Mouse (Mus musculus) spleen, postnatal 4 days (tissue): ENCODE data around the gene Axin2.
"Not testable (repeated sequence)": the region's sequence is repeated elsewhere in the genome, so short reads cannot be mapped to it uniquely, and the experiment has no call there.

Experiments
- DNase-seq, 2 experiments: peaks; one replicate each; pipeline ENCODE4 v3.0.0; 2022; ENCODE audit warnings: low spot score in 2 of 2

Gene Axin2

GRCm38 (mm10) chr11:108920158-108920635 lies at the start of gene Axin2:
Gene Axin2, plus strand, starts transcription at chr11:108920349.
- DNase-seq, result peak; percentile 64 to 80

GRCm38 (mm10) chr11:108871284-108871683 lies 48.9 kb upstream of the Axin2 start:
- not testable (repeated sequence) for DNase-seq

GRCm38 (mm10) chr11:108871748-108872147 lies 48.4 kb upstream of the Axin2 start:
- no peak for DNase-seq

DNA sequence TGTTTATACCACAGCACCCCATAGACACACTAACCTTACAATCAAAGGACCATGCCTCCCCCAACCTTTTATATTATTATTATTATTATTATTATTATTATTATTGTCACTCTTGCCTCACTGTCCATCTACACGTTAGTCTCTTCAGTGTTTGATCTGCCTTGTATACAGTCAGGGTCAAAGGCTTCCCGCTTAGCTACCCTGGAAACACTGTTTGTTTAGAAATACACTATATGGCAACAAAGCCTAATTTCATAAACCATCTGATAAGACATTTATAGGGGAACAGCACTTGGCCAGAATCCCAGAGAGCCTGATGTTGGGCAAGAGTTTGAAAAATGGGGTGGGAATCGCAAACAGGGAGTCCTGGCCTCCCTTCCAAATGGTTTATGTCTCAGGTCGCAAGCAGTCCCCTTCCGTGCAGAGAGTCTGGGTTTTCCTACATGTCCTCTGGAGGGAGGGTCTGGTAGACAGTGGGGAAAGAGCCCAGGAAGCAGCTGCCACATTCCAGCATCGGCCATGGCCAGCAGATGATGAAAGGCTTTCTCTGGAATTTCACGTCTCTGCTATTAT lies 43.4 kb upstream of the Axin2 start:
- no peak for DNase-seq

DNA sequence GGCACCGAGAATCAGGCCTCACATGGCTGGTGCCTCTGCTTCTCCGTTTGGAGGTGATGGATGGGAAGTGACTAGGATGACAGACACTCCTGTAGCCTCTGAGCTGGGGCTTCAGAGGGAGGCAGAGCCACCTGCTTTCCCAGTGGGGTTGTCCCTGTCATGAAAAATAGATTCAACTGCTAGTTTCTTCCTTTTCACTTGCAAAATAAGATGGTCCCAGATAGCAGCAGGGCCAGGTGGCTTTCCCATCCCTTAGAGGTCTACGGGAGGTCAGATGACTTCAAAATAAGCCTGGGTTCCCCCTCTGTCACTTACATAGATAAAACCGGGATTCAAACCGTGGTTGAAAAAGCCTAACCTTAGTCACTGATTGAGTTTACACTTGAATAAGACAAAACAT lies 42.6 kb upstream of the Axin2 start:
- DNase-seq, result no peak

GRCm38 (mm10) chr11:108880546-108880945 lies 39.6 kb upstream of the Axin2 start:
- no peak for DNase-seq

- DNase-seq, result no peak
These were observed 38.5 kb upstream of the Axin2 start for GRCm38 (mm10) chr11:108881662-108882061.

GRCm38 (mm10) chr11:108885276-108885896 lies 34.8 kb upstream of the Axin2 start:
- no peak for DNase-seq

DNA sequence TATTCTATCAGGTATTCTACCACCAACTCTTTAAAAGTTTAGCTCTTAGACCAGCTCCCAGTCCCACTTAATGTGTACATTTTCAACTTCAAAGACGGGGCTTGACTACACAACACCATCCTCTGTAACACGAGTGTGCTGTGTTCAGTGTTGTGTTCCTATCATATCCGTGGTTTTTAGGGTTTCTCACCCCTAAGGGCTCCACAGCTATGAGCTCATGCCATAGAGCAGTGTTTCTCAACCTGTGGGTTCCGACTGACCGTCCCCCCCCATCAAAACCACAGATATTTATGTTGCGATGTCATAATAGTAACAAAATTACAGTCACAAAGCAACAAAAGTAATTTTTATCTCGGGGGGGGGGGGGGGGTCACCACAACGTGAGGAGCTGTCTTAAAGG lies 34.1 kb upstream of the Axin2 start:
- DNase-seq, result no peak

- no peak for DNase-seq
These were observed 31.0 kb upstream of the Axin2 start for GRCm38 (mm10) chr11:108889121-108889520.

DNA sequence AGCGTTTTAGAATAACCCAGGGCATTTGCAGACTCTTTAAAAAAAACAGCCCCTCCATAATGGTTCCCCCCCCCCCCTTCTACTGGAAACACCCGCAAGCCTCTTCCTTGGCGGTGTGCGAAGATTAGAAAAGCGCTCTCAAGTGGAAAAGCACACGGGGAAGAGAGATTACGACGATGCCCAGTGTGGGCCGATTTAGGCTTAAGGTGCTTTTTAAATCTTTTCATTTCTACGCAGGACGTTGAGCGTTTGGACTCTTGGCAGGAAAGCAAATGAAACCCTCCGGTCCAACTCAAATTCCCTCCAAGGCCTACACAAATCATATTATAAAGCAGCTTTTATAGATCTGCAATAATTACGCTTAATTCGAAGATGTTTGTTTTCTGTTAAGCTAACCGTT lies 29.6 kb upstream of the Axin2 start:
- DNase-seq, result no peak

DNA sequence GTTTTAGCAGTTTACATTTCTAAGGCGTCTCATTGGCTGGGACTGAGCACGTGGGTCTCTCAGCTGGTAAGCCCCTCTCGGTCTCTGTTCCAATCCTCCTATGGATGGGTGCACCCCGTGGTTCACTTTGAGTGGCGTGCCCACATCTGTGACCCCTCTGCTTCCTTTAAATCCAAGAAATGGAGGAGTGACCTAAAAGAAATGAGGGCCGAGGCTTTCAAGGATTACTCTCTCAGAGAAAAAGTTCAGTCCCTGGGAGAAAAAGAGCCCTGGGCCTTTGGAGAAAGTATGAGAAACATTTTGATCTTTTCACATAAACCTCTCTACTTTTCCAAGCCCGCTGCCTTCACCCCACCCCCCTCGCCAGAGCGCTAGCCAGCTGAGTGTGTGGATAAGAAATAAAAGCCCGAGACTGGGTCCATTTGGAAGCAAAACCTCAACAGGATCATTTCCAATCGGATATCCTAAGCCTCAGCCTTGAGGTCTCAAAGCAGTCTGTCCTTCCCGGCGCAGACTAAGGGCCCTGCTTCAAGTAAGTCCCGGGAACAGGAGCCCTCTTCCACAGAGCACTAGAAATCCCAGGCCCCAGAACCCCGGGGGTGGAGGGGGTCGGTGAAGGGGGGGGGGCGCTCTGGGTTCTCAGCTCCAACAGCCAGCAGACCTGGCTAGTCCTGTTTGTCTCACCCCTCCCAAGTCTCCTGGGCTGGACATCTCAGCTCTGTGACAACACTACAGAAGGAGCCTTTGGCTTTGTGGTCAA lies 28.9 kb upstream of the Axin2 start:
- no peak for DNase-seq

- DNase-seq, result no peak
These were observed 28.2 kb upstream of the Axin2 start for GRCm38 (mm10) chr11:108891871-108892380.

GRCm38 (mm10) chr11:108892406-108892805 lies 27.7 kb upstream of the Axin2 start:
- no peak for DNase-seq

DNA sequence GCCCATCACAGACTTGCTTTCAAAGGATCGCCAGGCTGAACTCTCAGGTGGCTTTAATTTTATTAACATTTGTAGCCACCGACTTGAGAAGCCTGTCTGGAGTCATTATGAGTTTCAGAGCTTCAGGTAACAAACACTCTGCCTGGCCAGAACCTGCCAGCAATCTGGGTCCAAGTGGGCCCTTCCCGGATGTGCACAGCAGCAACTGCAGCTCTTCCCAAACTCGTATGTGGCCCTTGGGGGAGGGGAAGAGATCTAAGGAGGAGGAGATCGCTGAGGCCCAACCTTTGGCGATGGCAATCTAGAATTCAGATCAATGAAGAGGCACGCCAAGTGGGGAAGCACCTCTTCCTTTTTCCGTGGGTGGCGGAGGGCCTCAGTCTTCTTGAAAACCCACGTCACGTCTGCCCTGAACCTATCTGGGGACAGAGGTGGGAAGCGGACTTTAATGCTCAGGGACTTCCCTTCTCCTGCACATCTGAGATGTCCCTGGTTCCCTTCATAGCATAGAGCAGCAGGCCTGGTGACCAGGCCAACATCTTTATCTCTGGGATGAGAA lies 26.8 kb upstream of the Axin2 start:
- no peak for DNase-seq

- DNase-seq, result no peak
These were observed 26.2 kb upstream of the Axin2 start for GRCm38 (mm10) chr11:108893855-108894510.

DNA sequence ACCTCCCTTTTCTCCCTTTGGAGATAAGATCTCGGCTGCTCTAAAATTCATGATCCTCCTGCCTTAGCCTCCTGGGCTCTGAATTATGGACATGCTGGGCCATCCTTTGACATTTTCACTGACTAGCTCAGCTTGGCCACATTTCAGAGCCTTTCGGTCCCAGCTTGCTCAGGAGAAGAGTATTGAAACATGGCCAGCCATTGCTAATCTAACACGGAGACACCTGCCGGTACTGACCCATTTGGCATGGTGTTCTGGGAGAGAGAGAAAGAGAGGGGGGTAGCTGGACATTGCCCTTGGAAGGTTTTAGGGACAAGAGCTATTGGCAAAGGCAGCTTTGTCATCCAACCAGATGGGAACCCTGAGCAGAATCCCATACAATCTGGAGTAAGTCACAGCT lies 23.1 kb upstream of the Axin2 start:
- no peak for DNase-seq

GRCm38 (mm10) chr11:108898063-108898462 lies 22.1 kb upstream of the Axin2 start:
- DNase-seq, result no peak

- DNase-seq, result no peak
These were observed 21.7 kb upstream of the Axin2 start for GRCm38 (mm10) chr11:108898483-108898882.

GRCm38 (mm10) chr11:108900718-108901488 lies 19.2 kb upstream of the Axin2 start:
- DNase-seq, result no peak

- DNase-seq, result no peak
These were observed 18.5 kb upstream of the Axin2 start for GRCm38 (mm10) chr11:108901670-108902069.
